Mouse (Mus musculus): Measurements from ENCODE around the gene Ctnnbl1.

GRCm38 (mm10) chr2:157799533-157799932, 62.3 kb downstream of the Ctnnbl1 start:
- TF ChIP-seq POLR2A (IDR thresholded peaks at IDR 0.05; ENCODE audit: control insufficient read depth, low read depth, low read length) (no peak), CTCF (IDR thresholded peaks at IDR 0.05; ENCODE audit: control insufficient read depth, insufficient read depth, insufficient replicate concordance, low read depth, low read length) (no peak)
